Mouse (Mus musculus) heart, embryonic 12.5 days (tissue): ENCODE measurements around the gene Tm6sf2. TPM values are rescaled to one million over a fixed set of nuclear protein-coding genes. Genes with fewer than 3 reads are reported as not detected.

Experiments
- ATAC-seq: fragments of 200-750 bp; cut with Nextera tagmentation; 2 replicates; pipeline ENCODE4 v1.8.0; 2017; ENCODE audit warnings: moderate TSS enrichment, moderate library complexity; ENCODE audit not compliant: insufficient number of reproducible peaks, low FRiP score
- H3K27ac ChIP-seq: fragments of 300-500 bp; sonication (generic); 2 replicates; pipeline ENCODE4 v1.5.1; 2016; ENCODE audit warnings: mild to moderate bottlenecking, moderate library complexity; ENCODE audit not compliant: poor library complexity, severe bottlenecking
- H3K27me3 ChIP-seq: fragments of 300-500 bp; sonication (generic); replicated peaks from 2 replicates; pipeline ENCODE4 v1.6.1; 2016; ENCODE audit warnings: mild to moderate bottlenecking, moderate library complexity
- H3K36me3 ChIP-seq: fragments of 300-500 bp; sonication (generic); 2 replicates; pipeline ENCODE4 v1.6.1; 2016; ENCODE audit warnings: mild to moderate bottlenecking, moderate library complexity
- H3K4me1 ChIP-seq: fragments of 300-500 bp; sonication (generic); replicated peaks from 2 replicates; pipeline ENCODE4 v1.6.1; 2016; ENCODE audit warnings: mild to moderate bottlenecking
- H3K4me2 ChIP-seq: fragments of 300-500 bp; sonication (generic); 2 replicates; pipeline ENCODE4 v1.6.1; 2016; ENCODE audit warnings: mild to moderate bottlenecking, moderate library complexity
- H3K4me3 ChIP-seq: fragments of 300-500 bp; sonication (generic); 2 replicates; pipeline ENCODE4 v1.5.1; 2016; ENCODE audit warnings: mild to moderate bottlenecking
- H3K9ac ChIP-seq: fragments of 300-500 bp; sonication (generic); 2 replicates; pipeline ENCODE4 v1.6.1; 2016; ENCODE audit warnings: mild to moderate bottlenecking, moderate library complexity
- H3K9me3 ChIP-seq: fragments of 300-500 bp; sonication (generic); replicated peaks from 2 replicates; pipeline ENCODE4 v1.6.1; 2016; ENCODE audit warnings: mild to moderate bottlenecking, moderate library complexity
- WGBS: fragments of 180-500 bp; shearing (Covaris S2); methylation state at CpG from one replicate; pipeline ENCODE4 v1.1.7; 2016; 5-methylcytosine and 5-hydroxymethylcytosine counted together
- polyA plus RNA-seq: library from polyadenylated mRNA; unstranded; fragments of >200 nt; fragmentation: Nextera tagmentation; extraction: Ambion mirVana; gene quantifications from 2 replicates; pipeline ENCODE4 v1.2.1, GENCODE M21; 2016

Gene Tm6sf2
- polyA plus RNA-seq, 1 experiment from 2014 or later: 1.3 TPM

GRCm38 (mm10) chr8:70092786-70093185, 20.1 kb downstream of the Tm6sf2 start:
- Histone ChIP-seq H3K36me3 (no peaks in the 10 kb centered on the region), H3K4me1 (peaks cover 6% of the 10 kb centered on the region), H3K9ac (no peak overlapping the region), H3K4me3 (no peak overlapping the region), H3K27ac (no peak overlapping the region), H3K9me3 (no peaks in the 10 kb centered on the region; the same call in 1 of the 2 replicates), H3K27me3 (peaks cover 72% of the 10 kb centered on the region), H3K4me2 (no peak overlapping the region)
- WGBS: 53% methylated on average over 8 of the region's 8 CpGs
- no peak for ATAC-seq

GRCm38 (mm10) chr8:70099276-70099675, 26.6 kb downstream of the Tm6sf2 start:
- H3K4me1 ChIP-seq: peaks cover 1% of the 10 kb centered on the region; the same call in 1 of the 2 replicates
- H3K27ac ChIP-seq: no peak overlapping the region
- H3K36me3 ChIP-seq: no peaks in the 10 kb centered on the region
- no peaks in the 10 kb centered on the region; the same call in 1 of the 2 replicates for H3K9me3 ChIP-seq
- 66% methylated on average over 8 of the region's 8 CpGs for WGBS
- H3K9ac ChIP-seq: no peak overlapping the region
- H3K4me2 ChIP-seq: no peak overlapping the region
- H3K4me3 ChIP-seq: no peak overlapping the region
- peaks cover 42% of the 10 kb centered on the region for H3K27me3 ChIP-seq
- no peak for ATAC-seq

- Histone ChIP-seq H3K27me3 (peaks cover 40% of the 10 kb centered on the region), H3K4me1 (peaks cover 6% of the 10 kb centered on the region; the same call in 1 of the 2 replicates), H3K4me3 (no peak overlapping the region), H3K9me3 (no peaks in the 10 kb centered on the region; the same call in 1 of the 2 replicates), H3K9ac (no peak overlapping the region), H3K4me2 (no peak overlapping the region), H3K27ac (no peak overlapping the region), H3K36me3 (no peaks in the 10 kb centered on the region)
- 73% methylated on average over 8 of the region's 8 CpGs for WGBS
- ATAC-seq: no peak
Measured at GRCm38 (mm10) chr8:70100241-70100640, 27.5 kb downstream of the Tm6sf2 start.

- no peak overlapping the region for H3K27ac ChIP-seq
- 13% methylated on average over 6 of the region's 6 CpGs for WGBS
- H3K4me3 ChIP-seq: no peak overlapping the region
- peaks cover 6% of the 10 kb centered on the region; the same call in 1 of the 2 replicates for H3K4me1 ChIP-seq
- no peaks in the 10 kb centered on the region for H3K36me3 ChIP-seq
- ATAC-seq: no peak; the same call in 1 of the 2 replicates
- H3K9ac ChIP-seq: no peak overlapping the region
- H3K4me2 ChIP-seq: no peak overlapping the region
- H3K9me3 ChIP-seq: no peaks in the 10 kb centered on the region
- H3K27me3 ChIP-seq: peaks cover 60% of the 10 kb centered on the region
Measured at GRCm38 (mm10) chr8:70104506-70104905, 31.8 kb downstream of the Tm6sf2 start.

- 74% methylated on average over 7 of the region's 7 CpGs for WGBS
- no peak overlapping the region for H3K4me2 ChIP-seq
- no peaks in the 10 kb centered on the region for H3K9me3 ChIP-seq
- H3K36me3 ChIP-seq: no peaks in the 10 kb centered on the region
- H3K27ac ChIP-seq: no peak overlapping the region
- H3K27me3 ChIP-seq: peaks cover 60% of the 10 kb centered on the region
- peaks cover 6% of the 10 kb centered on the region; the same call in 1 of the 2 replicates for H3K4me1 ChIP-seq
- H3K4me3 ChIP-seq: no peak overlapping the region
- ATAC-seq: no peak
- no peak overlapping the region for H3K9ac ChIP-seq
Measured at GRCm38 (mm10) chr8:70104922-70105321, 32.2 kb downstream of the Tm6sf2 start.

GRCm38 (mm10) chr8:70110451-70110850, 37.7 kb downstream of the Tm6sf2 start:
- no peaks in the 10 kb centered on the region for H3K9me3 ChIP-seq
- no peak overlapping the region for H3K4me3 ChIP-seq
- H3K27me3 ChIP-seq: peaks cover 98% of the 10 kb centered on the region
- no peak overlapping the region for H3K27ac ChIP-seq
- H3K4me1 ChIP-seq: no peaks in the 10 kb centered on the region
- no peaks in the 10 kb centered on the region for H3K36me3 ChIP-seq
- no peak overlapping the region for H3K4me2 ChIP-seq
- no peak for ATAC-seq
- 73% methylated on average over 2 of the region's 2 CpGs for WGBS
- no peak overlapping the region for H3K9ac ChIP-seq

GRCm38 (mm10) chr8:70111192-70111795, 38.6 kb downstream of the Tm6sf2 start:
- Histone ChIP-seq H3K4me1 (no peaks in the 10 kb centered on the region), H3K9ac (no peak overlapping the region), H3K36me3 (no peaks in the 10 kb centered on the region), H3K4me3 (no peak overlapping the region), H3K4me2 (no peak overlapping the region), H3K9me3 (no peaks in the 10 kb centered on the region), H3K27ac (no peak overlapping the region), H3K27me3 (peaks cover 100% of the 10 kb centered on the region)
- no peak for ATAC-seq
- 43% methylated on average over 23 of the region's 23 CpGs for WGBS

- no peaks in the 10 kb centered on the region for H3K9me3 ChIP-seq
- H3K4me2 ChIP-seq: no peak overlapping the region
- no peaks in the 10 kb centered on the region for H3K4me1 ChIP-seq
- H3K36me3 ChIP-seq: no peaks in the 10 kb centered on the region
- H3K27ac ChIP-seq: no peak overlapping the region
- H3K27me3 ChIP-seq: peaks cover 100% of the 10 kb centered on the region
- WGBS: 7% methylated on average over 43 of the region's 43 CpGs
- ATAC-seq: no peak
- H3K4me3 ChIP-seq: no peak overlapping the region
- H3K9ac ChIP-seq: no peak overlapping the region
Measured at GRCm38 (mm10) chr8:70112401-70113016, 39.8 kb downstream of the Tm6sf2 start.

GRCm38 (mm10) chr8:70114488-70114887, 41.8 kb downstream of the Tm6sf2 start:
- Histone ChIP-seq H3K27ac (no peak overlapping the region), H3K4me1 (no peaks in the 10 kb centered on the region), H3K9me3 (no peaks in the 10 kb centered on the region), H3K9ac (no peak overlapping the region), H3K27me3 (peaks cover 100% of the 10 kb centered on the region), H3K36me3 (no peaks in the 10 kb centered on the region), H3K4me3 (no peak overlapping the region), H3K4me2 (no peak overlapping the region)
- ATAC-seq: no peak
- 25% methylated on average over 6 of the region's 6 CpGs for WGBS

- WGBS: 63% methylated on average over 13 of the region's 13 CpGs
- Histone ChIP-seq H3K4me2 (no peak overlapping the region), H3K9ac (no peak overlapping the region), H3K27ac (no peak overlapping the region), H3K36me3 (no peaks in the 10 kb centered on the region), H3K27me3 (peaks cover 100% of the 10 kb centered on the region), H3K4me3 (no peak overlapping the region), H3K4me1 (no peaks in the 10 kb centered on the region), H3K9me3 (no peaks in the 10 kb centered on the region)
- ATAC-seq: no peak
Measured at GRCm38 (mm10) chr8:70114892-70115291, 42.2 kb downstream of the Tm6sf2 start.

- Histone ChIP-seq H3K4me2 (no peak overlapping the region), H3K4me3 (no peak overlapping the region), H3K9ac (no peak overlapping the region), H3K27ac (no peak overlapping the region), H3K27me3 (peaks cover 100% of the 10 kb centered on the region), H3K9me3 (no peaks in the 10 kb centered on the region), H3K36me3 (no peaks in the 10 kb centered on the region), H3K4me1 (peaks cover 4% of the 10 kb centered on the region; the same call in 1 of the 2 replicates)
- ATAC-seq: no peak
- WGBS: 7% methylated on average over 9 of the region's 9 CpGs
Measured at GRCm38 (mm10) chr8:70117611-70118010, 44.9 kb downstream of the Tm6sf2 start.
